Mouse (Mus musculus): ENCODE data around the gene Gm9945. TPM values are rescaled to one million over a fixed set of nuclear protein-coding genes. Genes with fewer than 3 reads are reported as not detected.

The Gm9945 gene
- total and polyA plus RNA-seq, 3 experiments: not detected

GRCm38 (mm10) chr11:53522930-53523329, 43.0 kb downstream of the Gm9945 start:
- no peak overlapping the region for H3K4me3 ChIP-seq
- peaks cover 32% of the 10 kb centered on the region for H3K4me1 ChIP-seq (ENCODE audit: control insufficient read depth, insufficient read depth, low read length)
- TF ChIP-seq CTCF (IDR thresholded peaks at IDR 0.05): no peak
- TF ChIP-seq EP300 (IDR thresholded peaks at IDR 0.05; ENCODE audit: insufficient read depth, low read depth, low read length): no peak
- no peak for TF ChIP-seq POLR2A (IDR thresholded peaks at IDR 0.05; ENCODE audit: insufficient read depth, low read depth, low read length)
- WGBS: 31% methylated on average over 9 of the region's 9 CpGs
- H3K79me2 ChIP-seq (replicated peaks; ENCODE audit: control insufficient read depth, insufficient read depth, low read length): no peaks in the 10 kb centered on the region; the same call in 1 of the 2 replicates
- no peak for DNase-seq
- H3K27ac ChIP-seq: peak overlapping the region; percentile 56
- H3K27me3 ChIP-seq (ENCODE audit: control insufficient read depth, insufficient read depth, low read length): no peaks in the 10 kb centered on the region
- 0 out of 2 replicates have a peak overlapping the region, but pooled peaks have one; percentile 2 for H3K9ac ChIP-seq (ENCODE audit: low read depth, low read length)
- H3K36me3 ChIP-seq (ENCODE audit: control insufficient read depth, insufficient read depth, low read length): no peaks in the 10 kb centered on the region
- intact Hi-C loops (cut with DNase I): loop anchor here (5.0 kb wide), 1 partner anchor 44 kb away; the partner anchor contains the start of gene Kif3a

DNA sequence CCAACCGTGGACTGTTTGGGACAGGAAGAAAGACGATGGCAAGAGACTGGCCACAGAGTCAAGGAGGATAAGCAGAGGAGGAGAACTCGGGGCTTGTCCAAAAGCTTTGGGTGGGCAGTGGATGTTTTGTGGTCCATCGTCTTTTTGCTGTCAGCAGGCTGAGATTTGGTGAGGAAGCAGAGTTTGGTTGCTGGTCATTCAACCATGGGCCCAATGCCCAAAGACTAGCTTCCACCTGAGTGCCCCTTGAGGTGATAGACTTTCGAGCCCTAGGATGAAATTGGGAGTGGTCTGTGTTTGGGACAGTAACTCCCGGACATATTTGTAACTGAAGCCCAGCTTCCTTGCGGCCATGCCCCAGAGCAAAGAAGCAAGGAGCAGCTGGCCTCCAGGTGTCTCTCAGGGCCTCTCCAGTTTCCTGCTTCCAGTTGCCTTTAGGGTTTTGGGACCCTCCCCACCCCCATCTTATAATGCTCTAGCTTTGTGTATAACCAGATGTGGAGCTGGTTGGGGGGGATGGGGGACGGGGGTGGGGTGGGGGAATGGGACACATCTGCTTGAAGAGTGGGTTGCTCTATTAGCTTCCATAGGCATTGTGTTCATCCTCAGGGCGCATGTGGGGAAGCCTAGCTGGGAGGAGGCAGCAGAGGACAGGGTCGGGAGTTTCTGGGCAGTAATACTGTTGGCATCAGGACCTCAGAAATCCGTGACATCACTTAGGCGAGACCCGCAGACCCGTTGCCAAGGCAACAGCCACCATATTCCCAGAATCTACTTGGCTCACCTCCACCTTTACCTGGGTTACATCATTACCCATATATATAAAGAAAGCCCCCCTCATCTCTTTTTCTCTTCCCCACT, 43.8 kb downstream of the Gm9945 start:
- Histone ChIP-seq H3K79me2 (replicated peaks; ENCODE audit: control insufficient read depth, insufficient read depth, low read length) (no peaks in the 10 kb centered on the region; the same call in 1 of the 2 replicates), H3K36me3 (ENCODE audit: control insufficient read depth, insufficient read depth, low read length) (no peaks in the 10 kb centered on the region), H3K4me1 (ENCODE audit: control insufficient read depth, insufficient read depth, low read length) (peaks cover 39% of the 10 kb centered on the region), H3K27me3 (ENCODE audit: control insufficient read depth, insufficient read depth, low read length) (no peaks in the 10 kb centered on the region), H3K4me3 (no peak overlapping the region), H3K9ac (ENCODE audit: low read depth, low read length) (no peak overlapping the region), H3K27ac (peak overlapping the region; percentile 56)
- TF ChIP-seq CTCF (IDR thresholded peaks at IDR 0.05) (no peak), POLR2A (IDR thresholded peaks at IDR 0.05; ENCODE audit: insufficient read depth, low read depth, low read length) (no peak), EP300 (IDR thresholded peaks at IDR 0.05; ENCODE audit: insufficient read depth, low read depth, low read length) (no peak)
- DNase-seq: no peak
- intact Hi-C loops (cut with DNase I): loop anchor here (5.0 kb wide), 1 partner anchor 44 kb away; the partner anchor contains the start of gene Kif3a
- WGBS: 77% methylated on average over 14 of the region's 14 CpGs

DNA sequence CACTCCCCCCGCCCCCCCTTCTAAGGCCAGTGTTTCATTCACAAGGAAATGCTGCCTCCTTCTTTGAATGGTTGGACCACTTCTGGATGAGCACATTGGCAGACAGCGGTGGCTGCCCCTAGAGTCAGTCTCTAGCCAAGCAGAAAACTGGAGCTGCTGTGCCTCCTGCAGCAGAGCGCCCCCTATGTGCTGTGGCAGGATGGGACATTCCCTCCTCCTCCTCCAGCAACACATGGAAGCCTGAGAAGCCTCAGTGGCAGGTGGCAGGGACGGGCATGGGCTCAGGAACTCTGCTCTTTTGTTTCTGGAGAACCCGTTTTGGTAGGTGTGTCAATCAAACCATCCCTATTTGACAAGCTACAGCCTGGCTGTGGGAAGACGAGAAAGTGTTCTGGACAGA, 44.9 kb downstream of the Gm9945 start:
- TF ChIP-seq CTCF (IDR thresholded peaks at IDR 0.05): peak; percentile 59
- TF ChIP-seq POLR2A (IDR thresholded peaks at IDR 0.05; ENCODE audit: insufficient read depth, low read depth, low read length): no peak
- WGBS: 68% methylated on average over 6 of the region's 6 CpGs
- Histone ChIP-seq H3K27me3 (ENCODE audit: control insufficient read depth, insufficient read depth, low read length) (no peaks in the 10 kb centered on the region), H3K4me3 (no peak overlapping the region), H3K36me3 (ENCODE audit: control insufficient read depth, insufficient read depth, low read length) (no peaks in the 10 kb centered on the region), H3K4me1 (ENCODE audit: control insufficient read depth, insufficient read depth, low read length) (peaks cover 40% of the 10 kb centered on the region), H3K9ac (ENCODE audit: low read depth, low read length) (no peak overlapping the region), H3K27ac (peak overlapping the region; percentile 53), H3K79me2 (replicated peaks; ENCODE audit: control insufficient read depth, insufficient read depth, low read length) (no peaks in the 10 kb centered on the region; the same call in 1 of the 2 replicates)
- intact Hi-C loops (cut with DNase I): loop anchor here (5.0 kb wide), 2 partner anchors 42 to 53 kb away; partner anchors contain the start of genes Gm9837 and Kif3a
- DNase-seq: no peak

GRCm38 (mm10) chr11:53525461-53525860, 45.5 kb downstream of the Gm9945 start:
- no peaks in the 10 kb centered on the region; the same call in 1 of the 2 replicates for H3K79me2 ChIP-seq (replicated peaks; ENCODE audit: control insufficient read depth, insufficient read depth, low read length)
- intact Hi-C loops (cut with DNase I): loop anchor here (5.0 kb wide), 1 partner anchor 53 kb away; the partner anchor contains the start of gene Gm9837
- TF ChIP-seq EP300 (IDR thresholded peaks at IDR 0.05; ENCODE audit: insufficient read depth, low read depth, low read length) (0 out of 2 replicates have a peak, but pooled peaks have one; percentile 15), CTCF (IDR thresholded peaks at IDR 0.05) (no peak), POLR2A (IDR thresholded peaks at IDR 0.05; ENCODE audit: insufficient read depth, low read depth, low read length) (no peak)
- H3K36me3 ChIP-seq (ENCODE audit: control insufficient read depth, insufficient read depth, low read length): no peaks in the 10 kb centered on the region
- H3K27me3 ChIP-seq (ENCODE audit: control insufficient read depth, insufficient read depth, low read length): no peaks in the 10 kb centered on the region
- no peak overlapping the region for H3K9ac ChIP-seq (ENCODE audit: low read depth, low read length)
- WGBS: 43% methylated on average over 4 of the region's 4 CpGs
- DNase-seq: peak in 1 of 2 experiments; percentile 69
- H3K4me1 ChIP-seq (ENCODE audit: control insufficient read depth, insufficient read depth, low read length): peaks cover 40% of the 10 kb centered on the region
- peak overlapping the region; percentile 53 for H3K27ac ChIP-seq
- no peak overlapping the region for H3K4me3 ChIP-seq

- H3K27me3 ChIP-seq (ENCODE audit: control insufficient read depth, insufficient read depth, low read length): no peaks in the 10 kb centered on the region
- TF ChIP-seq POLR2A (IDR thresholded peaks at IDR 0.05; ENCODE audit: insufficient read depth, low read depth, low read length): no peak
- TF ChIP-seq CTCF (IDR thresholded peaks at IDR 0.05): no peak
- TF ChIP-seq EP300 (IDR thresholded peaks at IDR 0.05; ENCODE audit: insufficient read depth, low read depth, low read length): no peak
- H3K27ac ChIP-seq: peak overlapping the region; percentile 33
- H3K36me3 ChIP-seq (ENCODE audit: control insufficient read depth, insufficient read depth, low read length): no peaks in the 10 kb centered on the region
- peaks cover 2% of the 10 kb centered on the region; the same call in 1 of the 2 replicates for H3K79me2 ChIP-seq (replicated peaks; ENCODE audit: control insufficient read depth, insufficient read depth, low read length)
- no peak overlapping the region for H3K4me3 ChIP-seq
- H3K4me1 ChIP-seq (ENCODE audit: control insufficient read depth, insufficient read depth, low read length): peaks cover 29% of the 10 kb centered on the region
- 47% methylated on average over 9 of the region's 9 CpGs for WGBS
- intact Hi-C loops (cut with DNase I): loop anchor here (5.0 kb wide), 1 partner anchor 56 kb away; the partner anchor contains the start of gene Gm9837
- no peak for DNase-seq
- no peak overlapping the region for H3K9ac ChIP-seq (ENCODE audit: low read depth, low read length)
These were observed 48.7 kb downstream of the Gm9945 start for GRCm38 (mm10) chr11:53528397-53529252.

All from heart, adult 2 months (tissue).